Mouse (Mus musculus): ENCODE results near the gene Rpl29. TPM values are rescaled to one million over a fixed set of nuclear protein-coding genes. Genes with fewer than 3 reads are reported as not detected.

Rpl29 gene
- polyA plus RNA-seq, 1 experiment: 3.8 TPM

DNA sequence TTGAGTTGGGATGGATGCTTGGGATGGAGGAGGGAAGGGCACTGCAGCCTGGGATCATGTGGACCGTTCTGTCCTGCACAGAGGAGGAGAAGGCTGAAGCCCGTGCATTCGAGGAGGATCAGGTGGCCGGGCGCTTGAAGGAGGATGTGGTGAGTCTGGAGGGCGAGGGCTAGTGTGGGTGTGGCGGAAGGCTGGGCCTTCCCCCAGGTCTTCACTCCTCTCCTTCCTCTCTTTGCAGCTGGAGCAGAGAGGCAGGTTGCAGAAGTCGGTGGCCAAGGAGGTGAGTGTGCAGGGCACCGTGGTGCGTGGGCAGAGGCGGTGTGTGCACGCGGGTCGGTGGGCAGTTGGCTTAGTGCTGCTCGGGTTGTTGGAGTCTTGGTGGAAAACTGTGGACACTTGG is 51.8 kb downstream of the Rpl29 start:
- TF ChIP-seq TAL1 (IDR thresholded peaks at IDR 0.05; ENCODE audit: low read length) (no peak), GATA1 (IDR thresholded peaks at IDR 0.05; ENCODE audit: low read length) (no peak)
- peaks cover 61% of the 10 kb centered on the region for H3K36me3 ChIP-seq (ENCODE audit: control insufficient read depth)
- H3K4me3 ChIP-seq (replicated peaks): no peak overlapping the region

More for the DNA sequence above, 51.8 kb downstream of the Rpl29 start:
- peaks cover 25% of the 10 kb centered on the region for H3K4me1 ChIP-seq (ENCODE audit: control insufficient read depth)
- H3K9me3 ChIP-seq (ENCODE audit: control insufficient read depth, low read length): no peaks in the 10 kb centered on the region
- no peaks in the 10 kb centered on the region for H3K27me3 ChIP-seq (ENCODE audit: control insufficient read depth)

Other genes with a start within 250 kb of the Rpl29 start
- 0.33 and 0.45 TPM in 2 replicates for gene Ppm1m, start 229.7 kb upstream of the Rpl29 start, polyA plus RNA-seq (2012)
- gene Twf2, start 226.3 kb upstream of the Rpl29 start, polyA plus RNA-seq (2012): 0.48 and 0.87 TPM in 2 replicates
- gene Tlr9, start 206.9 kb upstream of the Rpl29 start, polyA plus RNA-seq (2012): 0.01 TPM in 1 of 2 replicates, not detected in the other
- 0.43 and 0.52 TPM in 2 replicates for gene Alas1, start 180.8 kb upstream of the Rpl29 start, polyA plus RNA-seq (2012)
- 1.8 and 3.7 TPM in 2 replicates for gene Poc1a, start 148.4 kb upstream of the Rpl29 start, polyA plus RNA-seq (2012)
- gene Dusp7, start 60.8 kb upstream of the Rpl29 start, polyA plus RNA-seq (2012): 0.19 and 0.23 TPM in 2 replicates
- gene Acy1, start 8.9 kb downstream of the Rpl29 start, polyA plus RNA-seq (2012): 0.42 and 0.50 TPM in 2 replicates
- gene Abhd14b, start 18.0 kb downstream of the Rpl29 start, polyA plus RNA-seq (2012): 0.07 TPM in 1 of 2 replicates, not detected in the other
- 0.42 and 0.64 TPM in 2 replicates for gene Abhd14a, start 18.2 kb downstream of the Rpl29 start, polyA plus RNA-seq (2012)
- gene Pcbp4, start 23.8 kb downstream of the Rpl29 start, polyA plus RNA-seq (2012): 0.21 and 0.90 TPM in 2 replicates
- not detected in 2 replicates for gene Gpr62, start 36.5 kb downstream of the Rpl29 start, polyA plus RNA-seq (2012)
- gene Rrp9, start 46.5 kb downstream of the Rpl29 start, polyA plus RNA-seq (2012): 9.9 and 10.7 TPM in 2 replicates
- gene Parp3, start 47.5 kb downstream of the Rpl29 start, polyA plus RNA-seq (2012): 0.05 TPM in 1 of 2 replicates, not detected in the other
- not detected in 2 replicates for gene Iqcf1, start 70.5 kb downstream of the Rpl29 start, polyA plus RNA-seq (2012)
- not detected in 2 replicates for gene Iqcf5, start 85.1 kb downstream of the Rpl29 start, polyA plus RNA-seq (2012)
- not detected in 2 replicates for gene Iqcf3, start 132.2 kb downstream of the Rpl29 start, polyA plus RNA-seq (2012)
- gene Iqcf4, start 141.5 kb downstream of the Rpl29 start, polyA plus RNA-seq (2012): not detected in 2 replicates
- not detected in 2 replicates for gene Iqcf6, start 197.1 kb downstream of the Rpl29 start, polyA plus RNA-seq (2012)
- gene Grm2, start 226.6 kb downstream of the Rpl29 start, polyA plus RNA-seq (2012): not detected in 2 replicates